Mouse (Mus musculus): ENCODE results near the gene Klrb1f.
"Not testable (repeated sequence)": the region's sequence is repeated elsewhere in the genome, so short reads cannot be mapped to it uniquely, and the experiment has no call there.

Gene Klrb1f

DNA sequence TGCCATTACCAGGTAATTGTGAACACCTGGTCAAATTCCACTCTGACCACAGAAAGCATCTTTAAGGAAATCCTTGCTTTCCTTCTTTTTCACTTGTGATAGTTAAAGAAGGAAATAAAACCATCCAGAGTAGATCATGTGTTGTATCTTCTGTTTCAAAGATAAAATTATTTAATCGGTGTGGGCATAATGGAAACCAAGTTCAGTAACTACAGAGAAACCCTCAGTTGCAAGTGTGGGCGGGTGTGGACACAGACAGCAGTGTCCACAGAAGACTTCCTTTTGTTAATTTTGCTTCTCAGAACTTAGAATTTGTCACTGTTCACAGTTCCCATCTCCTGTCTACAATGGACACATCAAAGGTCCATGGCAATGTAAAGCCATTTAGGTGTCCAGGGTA lies at the start of gene Klrb1f:
Gene Klrb1f (plus strand): TSS at position 301 of the 400 bp plus-strand sequence.
- in situ Hi-C loops (cut with MboI, MseI) = no loop called here

DNA sequence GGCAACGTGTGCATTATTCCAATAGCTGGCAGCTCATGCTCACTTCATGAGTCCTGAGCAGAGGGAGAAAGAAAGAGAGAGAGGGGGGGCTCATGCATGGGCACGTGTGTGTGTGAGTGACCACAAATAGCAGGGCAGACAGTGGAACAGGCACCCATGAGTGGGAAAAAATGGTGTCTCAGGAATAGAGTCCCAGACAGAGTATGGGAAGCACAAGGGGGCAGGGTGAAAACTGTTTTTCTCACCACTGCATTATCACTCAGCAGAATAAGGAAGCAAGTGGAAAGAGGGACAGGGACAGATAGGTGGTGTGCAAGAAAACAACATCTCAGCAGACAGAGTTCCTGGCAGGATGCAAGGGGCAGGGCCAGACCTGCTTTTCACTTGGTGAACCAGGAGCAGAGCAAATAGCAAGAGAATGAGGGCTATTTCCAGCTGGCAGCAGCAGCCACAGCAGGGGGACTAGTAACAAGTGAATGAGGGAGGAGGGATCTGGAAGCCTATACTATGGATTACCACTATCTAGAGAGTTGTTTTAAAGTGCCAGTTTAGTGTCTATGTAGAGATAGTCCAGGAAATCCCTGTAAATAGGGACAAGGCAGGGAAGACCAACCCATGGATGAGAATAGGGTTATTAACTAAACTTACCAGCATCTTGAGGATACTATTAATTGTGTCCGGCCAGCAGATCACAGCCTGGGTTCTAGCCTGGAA lies 49.5 kb upstream of the Klrb1f start:
- in situ Hi-C loops (cut with MboI, MseI) = no loop called here

DNA sequence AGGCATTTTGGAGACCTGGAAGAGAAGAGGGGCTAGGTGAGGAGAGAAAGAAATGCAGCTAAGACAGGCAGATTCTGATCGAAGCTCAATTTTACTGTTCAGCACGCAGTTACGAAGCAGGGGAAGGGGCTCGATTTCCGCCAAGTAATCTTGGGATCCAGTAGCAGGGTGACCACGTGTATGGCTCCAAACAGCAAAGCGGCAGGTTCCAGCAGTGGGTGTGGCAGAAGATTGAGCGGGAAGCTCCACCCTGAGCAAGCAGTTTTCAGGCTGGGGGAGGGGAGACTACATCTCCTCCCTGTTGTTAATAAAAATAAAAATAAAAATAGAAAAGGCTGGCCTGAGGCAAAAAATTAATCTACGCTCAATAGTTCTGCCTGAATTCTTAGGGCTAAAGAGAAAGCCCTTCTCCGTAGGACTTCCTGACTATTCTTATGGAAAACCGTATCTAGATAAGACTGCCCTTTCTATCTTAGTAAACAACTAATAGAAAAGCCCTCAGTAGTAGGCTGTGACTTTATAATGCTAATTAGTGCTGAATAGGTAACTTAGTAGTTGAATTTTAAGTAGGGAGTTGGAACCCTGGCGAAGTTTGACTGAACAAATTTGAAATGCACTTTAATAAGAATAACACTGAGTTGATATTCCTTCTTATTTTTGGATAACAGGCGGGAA lies 48.8 kb upstream of the Klrb1f start:
- in situ Hi-C loops (cut with MboI, MseI) = no loop called here

DNA sequence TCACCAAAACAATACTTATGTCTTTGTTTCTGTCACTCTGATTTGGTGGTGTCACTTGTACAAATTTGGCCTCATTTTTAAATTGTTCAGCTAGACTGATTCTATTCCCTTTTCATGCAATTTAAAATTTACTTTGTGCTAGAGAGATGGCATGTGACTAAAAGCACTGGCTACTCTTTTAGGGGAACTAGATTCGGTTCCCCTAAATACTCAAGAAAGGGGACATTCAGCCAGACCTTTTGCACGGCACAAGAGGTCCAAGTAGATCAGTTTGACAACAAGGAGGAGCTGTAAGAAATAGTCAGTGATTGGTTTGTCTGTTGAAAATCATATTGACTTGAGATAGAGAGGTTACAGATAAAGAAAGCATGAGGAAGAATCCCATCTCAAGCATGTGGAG lies 44.3 kb upstream of the Klrb1f start:
- in situ Hi-C loops (cut with MboI, MseI) = no loop called here

DNA sequence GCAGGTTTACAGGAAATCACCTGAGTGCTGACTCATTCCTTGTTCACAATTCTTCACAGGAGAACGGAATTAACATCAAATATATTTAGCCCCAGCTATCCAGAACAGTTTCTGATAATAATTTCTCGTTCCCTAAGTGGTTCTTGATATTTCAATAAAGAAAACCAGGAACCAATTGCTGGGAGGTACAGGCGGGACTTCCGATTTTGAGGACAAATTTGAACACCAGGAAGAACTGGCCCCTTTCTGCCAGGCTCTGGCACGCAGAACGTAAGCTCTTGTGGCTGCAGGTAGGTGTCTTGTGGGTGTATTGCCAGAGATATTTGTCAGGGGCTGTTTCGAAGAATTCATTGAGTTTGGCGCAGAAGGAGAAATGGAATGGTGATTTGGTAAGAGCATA lies 37.1 kb upstream of the Klrb1f start:
- in situ Hi-C loops (cut with MboI, MseI) = no loop called here

DNA sequence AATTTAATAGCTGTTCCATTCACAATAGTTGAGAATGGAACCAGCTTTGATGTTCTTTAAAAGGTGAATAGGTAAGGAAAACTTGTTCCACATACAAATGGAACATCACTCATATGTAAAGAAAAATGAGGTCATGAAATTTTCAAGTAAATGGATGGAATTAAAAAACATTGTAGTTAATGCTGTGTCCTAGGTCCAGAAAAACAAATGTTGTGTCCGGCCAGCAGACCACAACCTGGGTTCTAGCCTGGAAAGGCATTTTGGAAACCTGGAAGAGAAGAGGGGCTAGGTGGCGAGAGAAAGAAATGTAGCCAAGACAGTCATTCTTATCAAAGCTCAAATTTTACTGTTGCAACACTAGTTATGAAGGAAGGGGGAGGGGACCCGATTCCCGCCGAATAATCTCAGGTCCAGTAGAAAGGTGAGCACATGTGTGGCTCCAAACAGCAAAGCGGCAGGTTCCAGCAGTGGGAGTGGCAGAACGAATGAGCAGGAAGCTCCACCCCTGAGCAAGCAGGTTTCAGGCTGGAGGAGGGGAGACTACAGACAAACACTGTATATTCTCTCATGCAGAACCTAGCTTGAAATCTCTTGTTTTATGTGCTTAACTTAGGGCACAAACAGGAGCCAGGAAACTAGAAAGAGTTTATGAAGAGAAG lies 35.7 kb upstream of the Klrb1f start:
- in situ Hi-C loops (cut with MboI, MseI) = not testable (repeated sequence)

DNA sequence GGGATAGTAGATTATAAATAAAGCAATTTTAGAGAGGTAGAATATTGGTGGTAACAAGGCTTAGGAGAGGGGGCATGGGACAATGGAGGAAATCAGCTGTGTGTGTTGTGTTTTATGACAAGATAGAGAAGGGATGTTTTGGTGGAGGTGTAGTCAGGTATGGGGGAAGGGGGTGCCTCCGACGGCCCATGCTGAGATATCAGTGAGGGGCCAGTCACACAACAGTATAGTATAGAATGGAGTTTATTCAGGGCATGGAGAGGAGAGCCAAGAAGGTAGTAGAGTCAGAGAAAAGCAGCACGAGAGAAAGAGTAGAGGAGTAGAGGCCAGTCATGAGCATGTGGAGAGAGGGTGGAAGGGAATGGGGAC lies 35.2 kb upstream of the Klrb1f start:
- in situ Hi-C loops (cut with MboI, MseI) = no loop called here

DNA sequence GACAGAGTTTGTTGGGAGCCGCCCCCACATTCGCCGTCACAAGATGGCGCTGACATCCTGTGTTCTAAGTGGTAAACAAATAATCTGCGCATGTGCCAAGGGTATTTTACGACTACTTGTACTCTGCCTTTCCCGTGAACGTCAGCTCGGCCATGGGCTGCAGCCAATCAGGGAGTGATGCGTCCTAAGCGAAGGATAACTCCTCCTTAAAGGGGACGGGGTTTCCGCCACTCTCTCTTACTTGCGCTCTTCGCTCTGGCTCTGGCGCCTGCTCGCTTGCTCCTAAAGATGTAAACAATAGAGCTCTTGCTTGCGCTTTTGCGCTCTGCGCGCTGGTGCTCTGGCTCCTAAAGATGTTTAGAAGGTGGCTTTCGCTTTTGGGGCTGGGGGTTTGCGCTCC lies 33.7 kb upstream of the Klrb1f start:
- in situ Hi-C loops (cut with MboI, MseI) = not testable (repeated sequence)

DNA sequence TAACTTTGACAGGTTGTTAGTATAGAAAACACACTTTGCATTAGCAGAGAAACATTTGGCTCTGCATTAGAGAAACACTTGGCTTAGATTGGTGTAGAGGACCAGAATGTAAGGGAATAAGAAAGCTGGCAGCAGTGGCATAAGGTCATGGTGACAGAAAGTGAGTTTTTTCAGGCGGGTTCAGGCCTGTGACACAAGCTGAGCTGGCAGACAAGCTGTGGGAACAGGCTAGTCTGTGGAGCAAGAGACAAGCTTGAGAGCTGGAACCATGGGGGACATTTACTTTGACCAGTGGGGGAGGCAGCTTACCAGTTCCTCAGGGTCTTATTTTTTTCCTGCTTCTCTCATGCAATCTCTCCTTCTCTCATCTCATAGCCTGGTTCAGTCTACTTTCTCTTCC lies 32.7 kb upstream of the Klrb1f start:
- in situ Hi-C loops (cut with MboI, MseI) = no loop called here

DNA sequence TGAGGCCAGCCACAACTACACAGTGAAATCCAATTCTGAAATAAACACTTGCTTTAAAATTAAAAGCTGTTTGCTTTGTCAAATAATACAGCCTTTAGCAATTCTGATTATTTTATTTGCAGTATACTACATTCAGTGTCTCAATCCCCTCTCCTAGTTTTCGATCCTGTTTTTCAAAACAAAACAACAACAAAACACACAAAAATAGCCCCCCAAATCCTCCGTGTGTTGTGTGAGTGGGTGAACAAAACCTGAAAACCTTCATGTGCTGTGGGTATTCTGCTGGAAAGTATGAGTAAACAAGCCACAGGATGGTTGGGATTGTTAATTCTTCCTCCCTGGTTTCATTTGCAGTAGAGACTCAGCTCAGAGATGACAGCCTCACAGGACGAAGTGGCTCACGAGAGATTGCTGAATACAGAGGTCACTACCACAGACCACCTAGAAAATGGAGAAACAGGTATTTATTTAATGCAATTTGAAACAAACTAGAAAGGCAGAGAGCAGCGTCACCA lies 31.9 kb upstream of the Klrb1f start:
- in situ Hi-C loops (cut with MboI, MseI) = no loop called here

DNA sequence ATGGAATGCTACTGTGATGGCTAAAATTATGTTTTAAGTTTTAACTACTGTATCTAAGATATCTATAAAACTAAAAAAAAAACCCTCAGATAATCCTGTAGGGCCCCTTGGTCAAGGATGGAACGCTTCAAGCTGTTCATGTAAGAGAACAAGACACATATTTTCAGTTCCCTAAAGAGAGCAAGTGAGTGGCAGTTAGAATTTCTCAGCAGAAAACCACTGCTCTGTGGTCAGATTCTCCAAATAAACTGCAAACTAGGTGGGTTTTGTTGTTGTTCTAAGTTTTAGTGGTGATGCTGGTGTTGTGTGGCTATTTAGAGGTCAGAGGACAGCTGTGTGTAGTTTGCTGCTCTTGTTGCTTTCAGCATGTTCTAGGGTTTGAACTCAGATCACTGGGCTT lies 31.3 kb upstream of the Klrb1f start:
- in situ Hi-C loops (cut with MboI, MseI) = no loop called here

DNA sequence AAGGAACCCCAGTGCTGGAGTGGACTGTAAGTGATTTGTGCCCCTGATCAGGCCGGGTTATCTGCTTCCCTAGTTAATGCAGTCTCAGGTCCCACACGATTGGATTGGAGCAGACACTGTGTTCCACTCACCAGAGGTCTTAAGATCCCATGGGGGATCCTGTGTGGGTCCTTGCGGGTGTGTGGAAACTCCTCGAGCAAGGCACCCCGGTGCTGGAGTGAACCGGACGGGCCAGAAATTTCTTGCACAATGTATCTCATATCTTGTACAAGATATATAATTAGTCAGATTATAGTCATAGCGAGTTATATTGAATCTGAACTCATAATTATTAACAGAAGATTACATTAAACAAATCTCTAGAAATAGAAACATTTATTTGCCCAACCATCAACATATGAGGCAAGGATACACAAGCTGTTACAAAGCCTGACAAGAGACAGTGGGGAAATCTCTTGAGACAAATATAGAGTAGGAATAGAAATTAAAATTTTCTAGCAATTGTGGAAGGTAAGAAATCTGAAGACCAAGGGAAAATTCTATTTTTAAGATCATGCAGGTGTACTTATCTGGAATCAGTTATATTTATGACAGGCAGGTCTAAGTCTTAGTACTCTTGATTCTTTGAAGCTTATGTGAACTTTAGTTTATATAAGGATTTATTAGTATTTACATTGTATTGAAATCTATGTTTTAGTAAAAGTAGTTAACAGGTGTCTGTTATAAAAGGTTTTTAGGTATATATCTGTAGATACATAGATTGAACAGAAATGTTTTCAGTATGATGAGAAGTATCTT lies 18.1 kb upstream of the Klrb1f start:
- in situ Hi-C loops (cut with MboI, MseI) = no loop called here

DNA sequence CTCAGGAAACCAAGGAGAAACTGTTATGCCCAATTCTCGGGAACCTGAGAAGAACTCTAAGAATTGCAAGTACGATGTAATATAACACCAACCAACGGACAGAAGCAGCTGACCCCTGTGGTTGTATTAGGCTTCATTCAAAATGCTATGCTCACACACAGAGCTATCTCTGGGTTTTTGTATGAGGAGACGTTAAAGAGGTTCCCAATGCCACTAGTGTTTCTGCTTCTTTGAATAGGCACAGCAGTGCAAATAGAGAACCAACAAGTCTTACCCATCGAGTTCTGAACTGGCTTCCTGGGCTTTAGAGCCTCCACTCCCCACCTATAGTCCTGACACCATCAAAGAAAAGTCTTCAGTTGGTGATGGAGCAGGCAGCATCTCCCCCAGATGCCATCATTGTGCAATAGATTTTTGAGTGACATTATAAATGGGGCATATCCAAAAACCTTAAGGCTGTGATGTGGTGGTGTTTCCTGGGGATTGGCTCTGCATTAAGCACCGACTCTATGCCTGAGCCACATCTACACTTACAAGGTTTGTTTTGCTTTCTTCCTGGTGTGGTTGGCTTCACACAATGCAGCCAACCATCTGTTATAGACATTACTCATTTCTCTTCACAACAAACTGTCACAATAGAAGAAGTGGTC lies 15.4 kb upstream of the Klrb1f start:
- in situ Hi-C loops (cut with MboI, MseI) = no loop called here

DNA sequence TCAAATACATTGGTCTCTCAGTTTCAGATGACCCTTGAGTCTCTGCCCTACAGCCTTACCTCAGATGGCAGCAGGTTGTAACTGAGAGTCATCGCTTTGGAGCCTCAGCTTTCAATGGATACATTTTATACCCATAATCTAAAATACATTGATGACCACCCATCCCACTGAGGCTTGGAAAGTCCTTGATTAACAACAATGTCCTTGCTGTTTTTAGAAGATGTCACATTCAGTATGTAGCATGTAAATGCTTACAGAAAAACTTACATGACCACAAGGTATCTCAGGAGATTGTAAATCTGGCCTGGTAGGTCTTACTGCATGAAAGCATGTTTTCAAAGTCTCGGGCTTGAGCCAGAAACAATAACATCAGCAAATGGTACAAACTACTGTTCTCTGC lies 14.7 kb upstream of the Klrb1f start:
- in situ Hi-C loops (cut with MboI, MseI) = no loop called here

DNA sequence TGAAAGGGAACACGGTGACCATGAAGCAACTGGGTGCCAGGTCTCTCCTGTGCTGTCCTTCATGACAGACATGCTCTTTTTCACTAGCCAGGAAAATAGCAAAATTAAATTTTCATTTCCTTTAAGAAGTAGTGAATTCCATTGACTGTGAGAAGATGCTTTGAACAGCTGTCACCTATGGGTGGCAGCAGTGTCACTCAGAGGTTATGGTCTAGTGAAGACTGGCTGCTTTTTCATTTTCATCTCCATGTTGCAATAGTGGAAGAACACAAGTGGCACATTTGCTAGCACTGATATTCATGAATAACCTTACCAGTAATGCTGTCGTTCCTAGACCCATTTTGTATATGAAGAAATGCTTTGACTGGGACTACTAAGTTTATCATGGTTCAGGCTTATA lies 12.3 kb upstream of the Klrb1f start:
- in situ Hi-C loops (cut with MboI, MseI) = no loop called here

DNA sequence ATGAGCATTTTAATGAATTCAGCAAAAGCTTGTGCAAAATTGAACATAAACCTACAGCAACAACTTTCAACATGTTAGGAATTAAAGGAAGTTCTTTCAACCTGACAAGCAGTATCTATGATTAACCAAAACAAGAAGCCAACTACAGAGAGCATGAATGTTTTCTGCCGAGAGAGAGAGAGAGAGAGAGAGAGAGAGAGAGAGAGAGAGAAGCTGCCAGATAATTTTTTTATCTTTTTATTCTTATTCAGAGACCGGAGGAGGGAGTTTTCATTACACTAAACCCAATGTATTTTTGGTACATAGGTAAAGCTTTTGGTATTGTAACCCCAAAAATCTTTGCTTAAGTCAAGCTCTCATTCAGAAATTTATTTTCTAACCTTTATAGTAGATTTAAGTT lies 10.7 kb upstream of the Klrb1f start:
- in situ Hi-C loops (cut with MboI, MseI) = no loop called here

DNA sequence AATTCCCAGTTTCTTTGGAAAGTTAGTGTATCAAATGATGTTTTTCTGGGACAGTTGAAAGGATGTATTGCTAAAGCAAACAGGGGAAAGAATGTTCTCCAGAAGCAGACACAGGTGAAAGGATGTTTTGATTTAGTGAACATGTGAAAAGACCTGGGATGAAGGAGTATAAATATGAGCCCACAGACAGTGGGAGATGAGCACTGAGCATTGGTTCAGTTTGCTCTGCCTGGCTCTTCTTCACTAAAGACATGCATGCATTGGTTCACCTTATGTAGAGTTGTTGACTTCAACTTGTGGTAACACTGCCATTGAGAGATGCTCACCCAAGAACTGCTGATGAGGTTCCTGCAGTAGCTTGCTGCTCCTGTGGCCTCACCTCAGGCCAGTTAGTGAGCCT lies 9.4 kb upstream of the Klrb1f start:
- in situ Hi-C loops (cut with MboI, MseI) = no loop called here

DNA sequence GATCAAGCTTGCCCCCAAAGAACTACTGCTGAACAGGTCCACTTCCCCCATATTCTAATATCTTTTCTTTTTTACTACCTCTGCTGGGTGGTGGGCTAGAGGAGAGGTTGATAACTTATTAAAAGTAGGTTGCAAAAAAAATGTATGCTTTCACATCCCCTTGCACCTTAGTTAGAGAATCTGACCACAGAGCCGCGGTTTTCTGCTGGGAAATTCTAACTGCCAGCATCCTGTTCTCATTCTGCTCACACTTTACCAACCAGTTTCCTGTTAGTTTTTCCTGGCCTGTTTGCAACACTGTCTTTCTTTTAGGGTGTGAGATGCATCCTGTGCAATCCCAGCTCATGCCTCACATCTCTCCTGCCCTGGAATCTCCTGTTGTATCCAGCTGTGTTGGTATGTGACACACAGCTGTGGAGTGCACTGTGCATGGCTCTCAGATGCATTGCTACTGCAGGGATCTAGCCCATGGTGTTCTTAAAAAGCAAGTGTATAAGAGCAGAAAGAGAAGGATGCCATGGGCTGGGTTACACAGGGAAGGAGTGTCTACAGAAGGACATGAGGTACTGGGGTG lies 8.7 kb upstream of the Klrb1f start:
- in situ Hi-C loops (cut with MboI, MseI) = no loop called here

DNA sequence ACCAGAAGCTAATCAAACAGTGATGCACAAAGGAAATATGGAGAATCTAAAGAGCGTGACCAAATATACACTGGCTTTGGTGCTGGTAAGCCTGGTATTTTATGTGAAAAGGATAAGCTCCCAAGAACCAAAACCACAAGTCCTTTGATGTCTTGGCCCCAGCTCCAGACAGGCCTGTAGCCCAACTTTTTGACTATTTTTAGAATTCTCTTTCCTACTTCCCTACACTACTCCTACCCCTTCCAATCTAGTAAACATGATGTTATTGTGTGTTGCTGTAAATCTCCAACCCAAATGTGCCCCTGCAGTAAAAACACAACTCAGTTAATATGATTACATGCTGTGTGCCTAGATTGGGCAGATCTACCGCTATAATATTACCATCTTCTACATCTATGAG lies 4.2 kb upstream of the Klrb1f start:
- in situ Hi-C loops (cut with MboI, MseI) = no loop called here

DNA sequence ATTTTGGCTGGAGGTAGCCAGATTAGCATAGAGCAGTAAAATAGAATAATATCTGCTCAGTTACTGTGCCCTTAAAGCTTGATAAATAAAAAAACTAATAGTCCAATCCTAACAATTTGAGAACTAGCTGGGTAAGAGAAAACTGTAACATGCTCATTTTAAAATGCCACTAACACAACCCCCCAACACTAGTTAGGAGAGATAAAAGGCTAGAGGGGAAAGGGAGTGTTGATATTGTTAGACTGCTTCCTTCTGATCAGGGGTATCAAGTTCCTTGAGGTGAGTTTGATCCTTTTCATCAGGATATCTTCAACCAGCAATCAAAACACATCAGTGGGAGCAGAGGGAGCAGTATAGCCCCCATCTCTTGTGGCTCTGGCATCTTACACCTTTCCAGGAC lies 3.2 kb upstream of the Klrb1f start:
- in situ Hi-C loops (cut with MboI, MseI) = no loop called here

DNA sequence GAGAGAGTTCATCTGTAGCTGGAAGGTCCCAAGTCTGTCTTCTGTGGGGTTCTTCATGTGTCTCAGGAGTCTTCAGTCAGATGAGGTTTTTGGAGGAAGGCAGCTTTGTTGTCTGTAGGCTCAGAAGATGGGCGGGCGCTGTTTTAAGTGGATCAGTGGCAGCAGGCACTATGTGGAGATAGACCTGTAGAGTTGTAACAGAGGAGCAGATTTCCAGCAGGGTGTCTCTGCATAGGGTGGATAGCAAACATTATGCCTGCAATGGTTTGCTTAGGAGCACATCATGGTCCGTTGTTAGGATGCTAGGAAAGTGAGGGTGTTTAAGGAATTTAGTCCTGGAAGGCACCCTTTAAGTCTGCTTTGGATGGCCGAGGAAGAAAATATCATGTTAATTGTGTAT lies 2.7 kb downstream of the Klrb1f start:
- in situ Hi-C loops (cut with MboI, MseI) = no loop called here

Data from T-helper 17 cell (primary cell).